Mouse (Mus musculus) retina, embryonic 14.5 days (tissue): ENCODE measurements around the gene Eif4a1.
"Not testable (repeated sequence)": the region's sequence is repeated elsewhere in the genome, so short reads cannot be mapped to it uniquely, and the experiment has no call there.

Experiments used
- DNase-seq: peaks from one replicate; pipeline ENCODE4 v3.0.0-alpha.2; 2015; ENCODE audit warnings: low spot score

Gene Eif4a1

GRCm38 (mm10) chr11:69633128-69633866, 38.9 kb downstream of the Eif4a1 start:
- no peak for DNase-seq

GRCm38 (mm10) chr11:69632284-69633089, 39.7 kb downstream of the Eif4a1 start, which contains the start of gene Fxr2:
Fxr2 (plus strand) TSS chr11:69632990.
- peak; percentile 100 for DNase-seq

GRCm38 (mm10) chr11:69629802-69630201, 42.4 kb downstream of the Eif4a1 start:
- DNase-seq = peak; percentile 47

- DNase-seq = peak; percentile 90
Measured at GRCm38 (mm10) chr11:69628286-69628685, 43.9 kb downstream of the Eif4a1 start.

GRCm38 (mm10) chr11:69624339-69624738, 47.9 kb downstream of the Eif4a1 start:
- DNase-seq = not testable (repeated sequence)

GRCm38 (mm10) chr11:69623006-69623405, 49.2 kb downstream of the Eif4a1 start:
- no peak for DNase-seq

- DNase-seq = no peak
Measured at GRCm38 (mm10) chr11:69622406-69622805, 49.8 kb downstream of the Eif4a1 start.

GRCm38 (mm10) chr11:69621571-69622268, 50.5 kb downstream of the Eif4a1 start, which contains the start of gene Sat2:
Sat2 (plus strand) TSS chr11:69622024.
- peak; percentile 81 for DNase-seq

GRCm38 (mm10) chr11:69620394-69621081, 51.7 kb downstream of the Eif4a1 start:
- no peak for DNase-seq

GRCm38 (mm10) chr11:69617805-69618204, 54.4 kb downstream of the Eif4a1 start, which contains the start of gene Shbg:
Shbg (minus strand) TSS chr11:69617905.
- no peak for DNase-seq
